Mouse (Mus musculus): ENCODE results near the gene Twnk.
A peak's percentile ranks its signal among the peaks of the same experiment; 100 is the strongest.

The Twnk gene

GRCm38 (mm10) chr19:45005444-45005843, at the start of gene Twnk:
Gene Twnk (plus strand): TSS chr19:45005663.
- DNase-seq: peak; percentile 80

GRCm38 (mm10) chr19:44959633-44960032, 45.8 kb upstream of the Twnk start:
- no peak for DNase-seq

GRCm38 (mm10) chr19:44965978-44966377, 39.5 kb upstream of the Twnk start:
- DNase-seq: no peak

- DNase-seq: no peak
Observed at GRCm38 (mm10) chr19:44968329-44968728, 37.1 kb upstream of the Twnk start.

GRCm38 (mm10) chr19:44976636-44977035, 28.8 kb upstream of the Twnk start:
- DNase-seq: no peak

GRCm38 (mm10) chr19:44977148-44977547, 28.3 kb upstream of the Twnk start:
- DNase-seq: no peak

- no peak for DNase-seq
Observed at GRCm38 (mm10) chr19:44980787-44981186, 24.7 kb upstream of the Twnk start.

- DNase-seq: no peak
Observed at GRCm38 (mm10) chr19:44982477-44983115, 22.9 kb upstream of the Twnk start.

- DNase-seq: no peak
Observed at GRCm38 (mm10) chr19:44983366-44983765, 22.1 kb upstream of the Twnk start.

- no peak for DNase-seq
Observed at GRCm38 (mm10) chr19:44984420-44984819, 21.0 kb upstream of the Twnk start.

- no peak for DNase-seq
Observed at GRCm38 (mm10) chr19:44985159-44985988, 20.1 kb upstream of the Twnk start.

GRCm38 (mm10) chr19:44987004-44987403, 18.5 kb upstream of the Twnk start:
- DNase-seq: no peak

- DNase-seq: no peak
Observed at GRCm38 (mm10) chr19:44987851-44988250, 17.6 kb upstream of the Twnk start.

GRCm38 (mm10) chr19:44988321-44988720, 17.1 kb upstream of the Twnk start:
- no peak for DNase-seq

GRCm38 (mm10) chr19:44988831-44989566, 16.5 kb upstream of the Twnk start, which contains the start of gene Sema4g:
Gene Sema4g (plus strand): TSS chr19:44989101.
- DNase-seq: peak; percentile 48

GRCm38 (mm10) chr19:44989567-44990495, 15.6 kb upstream of the Twnk start:
- DNase-seq: peak; percentile 77

GRCm38 (mm10) chr19:44991031-44991430, 14.4 kb upstream of the Twnk start:
- DNase-seq: peak; percentile 29

GRCm38 (mm10) chr19:44992246-44992645, 13.2 kb upstream of the Twnk start:
- no peak for DNase-seq

GRCm38 (mm10) chr19:44992712-44993111, 12.8 kb upstream of the Twnk start:
- no peak for DNase-seq

- DNase-seq: no peak
Observed at GRCm38 (mm10) chr19:44997786-44998185, 7.7 kb upstream of the Twnk start.

GRCm38 (mm10) chr19:44999647-45000046, 5.8 kb upstream of the Twnk start:
- no peak for DNase-seq

GRCm38 (mm10) chr19:45002301-45002700, 3.2 kb upstream of the Twnk start:
- no peak for DNase-seq

Measured in kidney, adult 18-20 months (tissue).